Mouse (Mus musculus) embryonic facial prominence, embryonic 11.5 days (tissue): ENCODE data around the gene Ube2v1. TPM values are rescaled to one million over a fixed set of nuclear protein-coding genes. Genes with fewer than 3 reads are reported as not detected.
A peak's percentile ranks its signal among the peaks of the same experiment; 100 is the strongest.

ENCODE experiments used
- ATAC-seq: fragments of 200-750 bp; cut with Nextera tagmentation; replicated peaks from 2 replicates; pipeline ENCODE4 v1.8.0; 2017; ENCODE audit warnings: low read depth; ENCODE audit not compliant: insufficient number of reproducible peaks, low FRiP score, low TSS enrichment
- DNase-seq: peaks from one replicate; pipeline ENCODE4 v3.0.0-alpha.2; 2015; ENCODE audit warnings: low spot score
- H3K27ac ChIP-seq: fragments of 300-500 bp; sonication (generic); replicated peaks from 2 replicates; pipeline ENCODE4 v1.5.1; 2014; ENCODE audit warnings: mild to moderate bottlenecking, low read depth, low read length, control low read depth
- H3K27me3 ChIP-seq: fragments of 300-500 bp; sonication (generic); 2 replicates; pipeline ENCODE4 v1.6.1; 2014; ENCODE audit warnings: mild to moderate bottlenecking, low read length, moderate library complexity, mixed read lengths; ENCODE audit not compliant: control insufficient read depth, insufficient read depth
- H3K36me3 ChIP-seq: fragments of 300-500 bp; sonication (generic); replicated peaks from 2 replicates; pipeline ENCODE4 v1.6.1; 2014; ENCODE audit warnings: low read depth, mild to moderate bottlenecking, low read length, moderate library complexity, mixed read lengths; ENCODE audit not compliant: control insufficient read depth, insufficient read depth
- H3K4me1 ChIP-seq: fragments of 300-500 bp; sonication (generic); 2 replicates; pipeline ENCODE4 v1.6.1; 2014; ENCODE audit warnings: low read length, mixed read lengths; ENCODE audit not compliant: control insufficient read depth, insufficient read depth
- H3K4me2 ChIP-seq: fragments of 300-500 bp; sonication (generic); 2 replicates; pipeline ENCODE4 v1.6.1; 2014; ENCODE audit warnings: low read depth, mild to moderate bottlenecking, control low read depth, low read length, moderate library complexity
- H3K4me3 ChIP-seq: fragments of 300-500 bp; sonication (generic); 2 replicates; pipeline ENCODE4 v1.5.1; 2014; ENCODE audit warnings: low read depth, low read length, control low read depth
- H3K9ac ChIP-seq: fragments of 300-500 bp; sonication (generic); replicated peaks from 2 replicates; pipeline ENCODE4 v1.6.1; 2014; ENCODE audit warnings: mild to moderate bottlenecking, control low read depth, low read length
- H3K9me3 ChIP-seq: fragments of 300-500 bp; sonication (generic); replicated peaks from 2 replicates; pipeline ENCODE4 v1.6.1; 2016; ENCODE audit warnings: mild to moderate bottlenecking, low read length, inconsistent platforms, mixed read lengths; ENCODE audit not compliant: control insufficient read depth
- WGBS: fragments of 180-500 bp; shearing (Covaris S2); extraction: QIAGEN DNeasy Blood & Tissue Kit; methylation state at CpG from one replicate; pipeline ENCODE4 v1.1.7; 2014; 5-methylcytosine and 5-hydroxymethylcytosine counted together
- polyA plus RNA-seq: library from polyadenylated mRNA; unstranded; fragments of >200 nt; fragmentation: Nextera tagmentation; extraction: Ambion mirVana; gene quantifications from 2 replicates; pipeline ENCODE4 v1.2.1, GENCODE M21; 2014

Ube2v1 gene
- polyA plus RNA-seq, 1 experiment from 2014 or later = 223 TPM

GRCm38 (mm10) chr2:167669398-167669797 lies 37.5 kb upstream of the Ube2v1 start:
- no peak for DNase-seq
- ATAC-seq = no peak
- 81% methylated on average over 4 of the region's 4 CpGs for WGBS

GRCm38 (mm10) chr2:167668426-167668825 lies 36.5 kb upstream of the Ube2v1 start:
- DNase-seq (no peak), ATAC-seq (no peak)
- Histone ChIP-seq H3K36me3 (no peaks in the 10 kb centered on the region), H3K27me3 (no peaks in the 10 kb centered on the region), H3K9me3 (no peaks in the 10 kb centered on the region), H3K27ac (no peak overlapping the region), H3K4me2 (no peak overlapping the region), H3K4me3 (no peak overlapping the region), H3K4me1 (no peaks in the 10 kb centered on the region), H3K9ac (no peak overlapping the region)
- 82% methylated on average over 5 of the region's 5 CpGs for WGBS

More at GRCm38 (mm10) chr2:167669398-167669797, 37.5 kb upstream of the Ube2v1 start:
- Histone ChIP-seq H3K27ac (no peak overlapping the region), H3K27me3 (no peaks in the 10 kb centered on the region), H3K4me1 (no peaks in the 10 kb centered on the region), H3K9ac (no peak overlapping the region), H3K4me3 (no peak overlapping the region), H3K4me2 (no peak overlapping the region), H3K9me3 (no peaks in the 10 kb centered on the region), H3K36me3 (no peaks in the 10 kb centered on the region)

GRCm38 (mm10) chr2:167665972-167666713 lies 34.2 kb upstream of the Ube2v1 start:
- Histone ChIP-seq H3K27me3 (no peaks in the 10 kb centered on the region), H3K27ac (no peak overlapping the region), H3K36me3 (no peaks in the 10 kb centered on the region), H3K4me1 (no peaks in the 10 kb centered on the region), H3K9ac (no peak overlapping the region), H3K4me3 (no peak overlapping the region), H3K4me2 (no peak overlapping the region), H3K9me3 (no peaks in the 10 kb centered on the region)
- ATAC-seq (no peak), DNase-seq (no peak)
- 78% methylated on average over 18 of the region's 18 CpGs for WGBS

- H3K9ac ChIP-seq = no peak overlapping the region
- no peak overlapping the region for H3K27ac ChIP-seq
- ATAC-seq (no peak), DNase-seq (no peak)
- no peaks in the 10 kb centered on the region for H3K9me3 ChIP-seq
- H3K4me2 ChIP-seq = no peak overlapping the region
- 53% methylated on average over 6 of the region's 6 CpGs for WGBS
- H3K36me3 ChIP-seq = no peaks in the 10 kb centered on the region
- peaks cover 5% of the 10 kb centered on the region for H3K4me1 ChIP-seq
- no peaks in the 10 kb centered on the region for H3K27me3 ChIP-seq
- no peak overlapping the region for H3K4me3 ChIP-seq
These were observed 30.8 kb upstream of the Ube2v1 start for GRCm38 (mm10) chr2:167662713-167663112.

- Histone ChIP-seq H3K4me1 (peaks cover 5% of the 10 kb centered on the region), H3K4me3 (peak within 1 kb of the TSS; percentile 84), H3K9ac (peak within 1 kb of the TSS; percentile 87), H3K9me3 (no peaks in the 10 kb centered on the region), H3K27me3 (no peaks in the 10 kb centered on the region), H3K36me3 (no peaks in the 10 kb centered on the region), H3K27ac (0 out of 2 replicates have a peak within 1 kb of the TSS, but pooled peaks have one; percentile 21), H3K4me2 (peak within 1 kb of the TSS; percentile 93)
- ATAC-seq (peak; percentile 89), DNase-seq (peak; percentile 97)
- WGBS = under 1% methylated on average over 103 of the region's 110 CpGs
These were observed 29.6 kb upstream of the Ube2v1 start, which contains the start of gene Gm20431 for GRCm38 (mm10) chr2:167661270-167662203. Gm20431 (minus strand) TSS chr2:167661496.

GRCm38 (mm10) chr2:167660611-167660971 lies 28.7 kb upstream of the Ube2v1 start:
- 0 out of 2 replicates have a peak overlapping the region, but pooled peaks have one; percentile 21 for H3K27ac ChIP-seq
- peak; percentile 55 for DNase-seq
- peak overlapping the region; percentile 84 for H3K4me3 ChIP-seq

GRCm38 (mm10) chr2:167659847-167660610 lies 28.1 kb upstream of the Ube2v1 start:
- peak overlapping the region; percentile 93 for H3K4me2 ChIP-seq
- H3K27me3 ChIP-seq = no peaks in the 10 kb centered on the region
- H3K9ac ChIP-seq = peak overlapping the region; percentile 87
- H3K27ac ChIP-seq = 0 out of 2 replicates have a peak overlapping the region, but pooled peaks have one; percentile 21
- peak overlapping the region; percentile 84 for H3K4me3 ChIP-seq
- WGBS = 20% methylated on average over 13 of the region's 13 CpGs
- H3K4me1 ChIP-seq = peaks cover 5% of the 10 kb centered on the region
- H3K36me3 ChIP-seq = no peaks in the 10 kb centered on the region
- H3K9me3 ChIP-seq = no peaks in the 10 kb centered on the region
- ATAC-seq (peak; percentile 26), DNase-seq (no peak)

More at GRCm38 (mm10) chr2:167660611-167660971, 28.7 kb upstream of the Ube2v1 start:
- ATAC-seq = peak; percentile 10; the same call in 1 of the 2 replicates
- Histone ChIP-seq H3K9ac (peak overlapping the region; percentile 87), H3K36me3 (no peaks in the 10 kb centered on the region), H3K4me2 (peak overlapping the region; percentile 93), H3K9me3 (no peaks in the 10 kb centered on the region), H3K27me3 (no peaks in the 10 kb centered on the region), H3K4me1 (peaks cover 5% of the 10 kb centered on the region)
- 2% methylated on average over 12 of the region's 12 CpGs for WGBS
